Mouse (Mus musculus): ENCODE results near the gene Sstr3.

Gene Sstr3

DNA sequence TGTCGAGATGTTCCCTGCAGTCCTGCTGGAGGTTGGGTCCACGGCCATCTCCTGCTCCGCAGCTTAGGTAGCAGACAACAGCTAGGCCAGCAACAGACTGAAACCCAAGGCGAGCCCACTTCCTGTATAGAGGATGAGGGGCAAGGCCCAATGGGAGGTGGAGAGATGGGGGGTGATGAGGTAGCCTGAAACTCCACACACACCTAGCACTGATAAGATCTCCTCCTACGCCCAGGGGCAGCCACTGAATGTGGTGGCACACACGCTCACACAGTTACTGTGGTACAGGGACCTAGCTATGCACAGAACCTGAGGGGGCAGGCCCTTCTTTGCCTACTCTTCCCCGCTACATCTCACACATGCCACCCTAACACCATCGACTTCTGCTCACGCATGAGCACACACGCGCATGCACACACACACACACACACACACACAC, 49.5 kb downstream of the Sstr3 start, which contains the start of gene Il2rb:
Il2rb (minus strand) TSS at position 304 of the 439 bp plus-strand sequence.
- no peak for DNase-seq

DNA sequence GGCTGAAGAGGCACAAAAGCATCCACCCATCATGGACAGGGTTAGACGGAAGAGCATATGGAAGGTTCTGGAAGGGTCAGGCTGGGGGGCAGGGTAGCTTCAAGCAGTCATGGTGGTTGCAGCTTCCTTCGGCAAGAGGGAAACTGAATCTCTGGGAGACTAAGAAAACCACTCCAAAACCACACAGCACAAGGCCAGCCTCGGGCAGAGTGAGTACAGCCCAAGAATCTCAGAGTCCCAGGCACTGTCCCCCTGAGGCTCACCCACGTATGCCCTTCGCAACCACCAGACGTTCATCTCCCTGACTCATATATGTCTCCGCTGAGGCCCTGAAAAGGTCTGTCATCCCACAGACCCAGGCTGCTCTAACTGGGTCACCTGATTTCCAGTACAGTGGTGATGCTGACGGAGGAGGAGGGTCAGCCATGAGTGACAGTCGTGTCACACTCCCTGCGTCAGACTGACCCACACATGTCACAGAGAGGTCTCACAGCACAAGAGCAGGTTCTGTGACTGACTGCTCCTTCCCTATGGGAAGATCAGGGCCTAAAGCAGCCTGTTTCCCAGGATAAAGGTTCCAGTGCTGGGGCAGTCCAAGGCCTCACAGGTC, 51.0 kb downstream of the Sstr3 start:
- no peak for DNase-seq

DNA sequence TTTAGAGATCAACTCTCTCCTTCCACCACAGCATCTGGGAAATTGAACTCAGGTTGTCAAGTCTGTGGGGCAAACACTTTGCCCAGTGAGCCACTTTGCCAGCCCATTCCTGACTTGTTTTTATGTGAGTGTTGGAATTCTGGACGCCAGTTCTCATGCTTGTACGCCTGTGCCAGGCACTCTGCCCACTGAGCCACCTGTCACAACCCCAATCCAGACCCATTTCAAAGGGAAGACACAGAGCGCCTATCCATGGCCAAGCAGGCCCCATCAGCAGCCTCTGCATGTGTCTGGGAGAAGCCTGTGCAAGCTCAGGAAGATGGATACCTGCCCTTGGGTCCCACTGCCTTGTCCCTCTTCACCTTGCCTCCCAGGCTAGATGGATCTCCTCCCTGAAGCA, 53.2 kb downstream of the Sstr3 start:
- peak; percentile 56 to 60 for DNase-seq

DNA sequence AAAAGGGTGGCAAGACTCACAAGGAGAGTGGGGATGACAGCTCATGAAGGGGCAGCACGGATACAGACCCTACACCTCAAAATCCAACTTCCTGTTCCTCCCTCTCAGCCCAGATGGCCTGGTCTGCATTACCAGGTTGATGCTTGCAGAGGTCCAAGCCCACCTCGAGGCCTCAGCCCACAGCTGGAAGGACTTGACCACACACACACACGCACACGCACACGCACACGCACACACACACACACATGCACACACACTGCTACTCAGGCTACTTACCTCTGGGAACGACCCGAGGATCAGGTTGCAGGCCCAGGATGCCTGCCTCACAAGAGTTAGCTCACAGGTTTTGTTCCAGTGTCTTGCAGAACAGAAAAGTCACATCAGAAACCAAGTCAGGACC, 54.6 kb downstream of the Sstr3 start:
- DNase-seq: no peak

DNA sequence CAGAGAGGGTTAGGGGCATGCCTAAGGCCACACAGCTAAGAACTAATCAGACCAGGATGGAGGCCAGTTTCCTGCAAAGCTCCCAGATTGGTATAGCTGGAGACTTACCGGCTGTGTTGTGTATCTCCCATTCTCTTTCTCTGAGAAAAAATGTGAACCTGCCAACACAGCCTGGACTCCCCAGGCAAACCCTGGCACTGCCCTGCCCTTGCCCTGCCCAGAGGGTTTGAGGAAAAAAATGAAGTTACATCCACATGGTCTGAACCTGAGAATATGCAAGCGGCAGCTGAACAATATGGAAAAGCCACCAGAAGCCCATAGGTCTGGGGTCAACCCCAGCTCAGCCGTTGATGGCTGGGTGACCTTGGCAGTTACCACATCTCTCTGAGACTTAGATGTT, 55.2 kb downstream of the Sstr3 start:
- peak; percentile 57 to 67 for DNase-seq

DNA sequence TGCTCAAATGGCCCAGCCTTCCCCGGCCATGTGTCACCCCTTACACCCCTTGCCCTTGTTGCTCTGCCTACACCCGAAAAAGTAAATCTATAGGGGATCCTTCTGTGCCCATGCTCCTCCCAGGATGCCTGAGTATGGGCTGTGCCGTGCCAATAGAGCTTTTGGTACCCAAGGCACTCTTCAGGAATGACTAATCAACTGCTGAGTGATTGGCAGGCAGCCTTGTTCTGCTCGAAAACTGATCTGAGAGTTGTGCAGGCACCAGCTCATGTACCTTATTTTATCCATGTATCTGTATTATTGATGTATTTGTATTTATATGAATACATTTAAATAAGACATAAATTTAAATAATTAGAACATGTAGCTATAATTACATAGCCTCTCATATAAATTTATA, 57.4 kb downstream of the Sstr3 start:
- no peak for DNase-seq
